Mouse (Mus musculus) cerebellum, postnatal 25 days (tissue): ENCODE results near the gene Ccdc144b.

Experiments
- DNase-seq, 2 experiments: peaks; one replicate each; pipeline ENCODE4 v3.0.0; 2021; ENCODE audit warnings: mixed read lengths in 2 of 2

Ccdc144b gene

GRCm38 (mm10) chr3:36025732-36026131 is 27.6 kb downstream of the Ccdc144b start:
- no peak for DNase-seq

- no peak for DNase-seq
Measured at GRCm38 (mm10) chr3:36011239-36011638, 42.1 kb downstream of the Ccdc144b start.

DNA sequence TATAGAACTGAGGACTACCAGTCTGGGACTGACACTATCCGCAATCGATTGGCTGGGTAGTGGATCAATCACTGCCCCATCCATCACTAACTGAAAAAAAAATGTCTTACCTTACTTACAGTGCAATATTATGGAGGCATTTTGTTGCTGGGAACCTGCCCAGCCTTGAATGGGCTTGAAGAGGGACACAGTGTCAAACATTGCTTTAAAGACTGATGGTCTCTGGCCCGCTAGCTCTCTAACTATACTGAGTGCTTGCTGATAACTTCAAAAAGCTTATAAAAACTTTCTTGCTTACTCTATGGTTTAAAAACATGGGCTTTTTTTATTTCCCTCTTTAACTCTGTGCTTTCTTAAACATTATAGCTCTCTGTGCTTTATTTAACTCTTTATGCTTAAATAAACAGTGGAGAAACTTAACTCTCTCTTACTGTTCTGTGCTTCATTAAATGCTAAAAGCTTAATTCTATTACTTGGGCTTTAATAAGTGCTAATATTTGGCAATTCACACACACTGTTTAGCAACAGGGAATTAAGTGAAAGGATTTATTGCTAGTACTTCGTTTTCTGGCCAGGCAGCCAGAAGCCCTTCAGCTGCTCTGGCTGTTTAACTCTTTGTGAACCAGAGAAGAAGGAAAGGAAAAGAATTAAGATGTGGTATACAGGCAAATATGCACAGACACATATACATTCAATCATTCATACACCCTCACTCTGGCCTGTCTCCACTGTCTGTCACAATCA is 44.8 kb downstream of the Ccdc144b start:
- no peak for DNase-seq

DNA sequence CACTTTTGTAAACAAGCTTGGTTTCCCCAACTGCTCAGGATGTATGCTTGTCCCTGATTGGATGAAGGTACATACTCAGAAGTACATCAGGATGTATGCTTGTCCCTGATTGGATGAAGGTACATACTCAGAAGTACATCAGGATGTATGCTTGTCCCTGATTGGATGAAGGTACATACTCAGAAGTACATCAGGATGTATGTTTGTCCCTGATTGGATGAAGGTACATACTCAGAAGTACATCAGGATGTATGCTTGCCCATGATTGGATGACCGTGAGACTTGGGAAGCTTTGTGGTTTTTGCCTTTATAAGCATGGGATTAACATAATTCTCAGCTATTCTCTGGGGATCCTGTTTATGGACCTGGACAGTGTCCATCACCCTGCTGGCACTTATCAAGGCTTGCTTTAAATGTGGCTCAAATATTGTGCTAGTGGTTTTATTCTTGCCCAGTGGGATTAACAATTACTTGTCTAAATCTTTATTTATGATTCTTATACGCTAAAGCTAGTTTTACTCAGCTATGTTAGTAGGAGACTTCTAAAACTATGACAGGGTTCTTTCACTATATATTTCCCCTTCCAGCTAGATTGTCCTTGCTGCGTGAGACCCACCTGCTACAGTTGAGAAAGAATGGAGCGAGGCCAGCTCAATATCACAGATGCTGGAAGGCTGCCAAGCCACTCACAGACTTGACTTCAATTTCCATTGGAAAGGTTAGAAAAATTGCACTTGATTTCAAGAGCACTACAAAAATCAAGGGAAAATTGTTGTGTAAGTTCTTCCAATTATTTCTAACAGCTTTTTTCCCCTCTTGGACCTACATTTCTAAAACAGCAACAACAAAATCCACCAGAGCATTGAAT is 49.1 kb downstream of the Ccdc144b start:
- DNase-seq = peak; percentile 47 to 75

DNA sequence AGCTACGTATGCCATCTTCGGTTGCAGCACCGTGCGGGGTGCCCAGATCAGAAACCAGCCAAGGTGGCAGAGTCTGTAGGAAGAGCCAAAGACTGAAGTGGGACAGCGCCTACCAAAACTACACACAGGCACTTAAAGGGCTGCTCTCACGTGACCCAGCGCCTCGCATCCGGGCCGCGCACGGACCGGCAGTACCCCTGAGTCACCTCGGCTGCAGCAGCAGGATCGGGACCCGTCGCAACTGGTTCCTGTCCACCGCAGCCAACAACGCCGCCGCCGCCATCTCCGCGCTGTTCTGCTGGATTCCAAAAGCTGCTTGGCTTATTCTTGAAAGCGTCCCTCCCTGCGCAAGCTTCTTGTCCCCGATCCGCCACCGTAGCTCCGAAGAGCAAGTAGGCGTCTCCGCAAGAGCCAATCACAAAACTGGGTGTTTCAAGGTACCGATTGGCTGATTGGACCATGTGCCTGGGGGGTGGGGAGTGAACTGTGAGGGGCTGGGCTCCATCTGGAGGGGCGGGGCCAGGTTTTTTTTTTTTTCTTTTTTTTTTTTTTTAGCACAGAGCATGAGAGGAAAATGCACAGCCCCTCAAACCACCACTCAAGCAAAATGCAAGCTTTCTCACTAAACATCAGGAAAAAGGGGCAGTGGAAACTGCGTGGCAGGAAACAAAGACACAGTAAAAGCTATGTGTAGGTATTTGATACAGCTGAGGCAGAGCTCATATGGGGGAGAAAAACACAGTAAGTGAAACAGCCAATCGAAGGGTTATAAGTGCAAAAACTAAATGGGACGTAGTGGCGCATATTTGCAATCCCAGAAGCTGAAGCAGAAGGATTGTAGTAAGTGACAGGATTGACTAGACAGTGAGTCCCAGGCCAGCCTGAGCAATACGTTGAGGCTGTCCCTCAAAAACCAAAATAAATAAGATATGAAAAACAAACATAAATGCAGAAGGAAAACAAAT is 52.8 kb downstream of the Ccdc144b start, which contains the start of gene Mccc1:
Gene Mccc1 (minus strand): TSS at position 404 of the 965 bp plus-strand sequence.
- peak; percentile 97 to 98 for DNase-seq

DNA sequence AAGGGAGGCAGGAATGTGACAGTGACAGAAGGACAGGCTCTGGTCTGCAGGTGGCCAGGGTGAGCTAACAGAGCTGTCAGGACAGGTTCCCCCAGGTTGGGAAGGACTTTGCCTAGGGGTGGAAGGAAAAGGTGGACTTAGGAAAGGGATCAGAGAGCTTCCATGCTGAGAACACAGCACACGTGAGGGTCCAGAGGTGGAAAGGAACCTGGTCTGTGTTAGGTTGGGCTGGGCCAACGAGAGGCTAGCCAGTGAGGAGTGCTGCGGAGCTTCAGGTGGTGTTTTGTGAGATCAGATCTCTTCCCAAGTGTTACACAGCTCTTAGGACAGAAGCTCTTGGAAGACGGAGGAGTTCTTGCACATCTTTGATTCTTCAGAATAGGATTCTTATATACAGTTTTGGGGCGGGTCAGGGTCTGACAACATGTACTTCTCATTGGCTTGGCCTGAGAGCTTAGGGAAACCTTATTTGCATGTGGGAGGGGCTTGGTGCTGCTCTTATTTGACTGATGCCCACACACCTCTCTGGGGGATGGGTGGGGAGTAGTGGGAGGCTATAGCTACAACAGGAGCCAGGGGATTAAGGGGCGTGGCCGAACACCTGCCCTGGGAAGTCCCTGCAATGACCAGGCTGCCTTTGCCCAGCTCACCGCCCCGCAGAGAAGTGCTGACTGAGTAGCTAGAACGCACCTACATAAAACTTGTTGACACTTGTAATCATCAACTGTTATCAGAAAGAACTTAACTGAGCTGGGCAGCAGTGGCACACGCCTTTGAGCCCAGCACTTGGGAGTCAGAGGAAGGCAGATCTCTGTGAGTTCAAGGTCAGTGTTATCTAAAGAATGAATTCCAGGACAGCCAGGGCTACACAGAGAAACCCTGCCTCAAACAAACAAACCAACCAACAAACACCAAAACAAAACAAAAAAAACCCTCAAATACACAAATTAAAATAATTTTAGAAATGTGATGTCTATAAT is 58.5 kb downstream of the Ccdc144b start:
- DNase-seq = no peak

DNA sequence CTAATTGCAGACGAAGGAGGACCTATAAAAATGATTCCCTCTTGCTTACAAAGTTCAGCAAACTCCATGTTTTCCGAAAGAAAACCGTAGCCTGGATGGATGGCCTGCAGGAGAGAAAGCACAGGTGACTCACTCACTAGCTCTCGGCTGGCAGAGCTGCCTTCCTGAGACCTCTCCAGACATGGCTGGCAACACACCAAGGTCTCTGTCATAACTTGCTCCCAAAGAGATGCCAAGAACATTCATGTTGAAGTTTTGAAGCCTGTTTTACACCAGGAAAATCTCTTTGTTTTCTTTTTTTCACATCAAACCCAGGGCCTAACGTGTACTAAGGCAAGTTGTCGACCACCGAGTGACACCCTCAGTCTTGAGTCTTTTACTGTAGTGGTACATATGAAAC is 62.6 kb downstream of the Ccdc144b start:
- peak in 1 of 2 experiments; percentile 18 for DNase-seq

- no peak for DNase-seq
Measured at GRCm38 (mm10) chr3:35988031-35988430, 65.3 kb downstream of the Ccdc144b start.

DNA sequence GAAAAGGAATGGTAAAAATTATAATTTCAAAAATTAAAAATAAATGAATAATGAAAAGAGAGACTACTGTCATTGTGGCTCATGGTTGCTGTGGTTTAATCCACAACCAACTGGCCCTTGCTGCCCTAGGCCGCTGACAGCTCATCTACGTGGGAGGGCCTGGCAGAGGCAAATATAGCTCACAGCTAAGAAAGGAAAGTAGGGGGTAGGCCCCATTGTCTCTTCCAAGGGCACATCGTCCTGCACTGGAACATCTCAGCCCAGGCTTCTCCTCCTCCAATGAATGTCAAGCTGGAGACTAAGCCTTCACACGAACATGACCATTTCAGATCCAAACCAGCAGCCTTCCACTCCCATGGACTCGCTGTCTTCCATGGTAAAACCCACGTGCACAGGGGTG is 67.1 kb downstream of the Ccdc144b start:
- DNase-seq = no peak

DNA sequence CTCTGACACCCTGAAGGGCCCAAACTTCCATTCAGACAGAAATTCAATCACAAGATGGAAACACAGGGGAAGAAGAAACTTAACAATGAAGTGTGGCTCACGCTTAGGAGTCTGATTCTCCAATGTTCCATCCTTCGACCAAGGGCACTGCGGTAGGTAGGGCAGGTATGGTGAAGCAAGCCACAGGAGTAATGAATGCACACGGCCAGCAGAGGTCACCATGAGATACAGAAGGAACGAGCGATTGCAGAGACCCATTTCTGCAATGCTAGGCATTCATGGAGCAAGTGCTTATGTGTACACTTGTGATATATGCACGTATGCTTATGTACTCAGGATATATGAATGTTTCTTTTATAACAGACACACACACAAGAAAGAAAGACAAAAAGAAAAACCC is 79.8 kb downstream of the Ccdc144b start:
- peak; percentile 42 to 59 for DNase-seq

- peak in 1 of 2 experiments; percentile 45 for DNase-seq
Measured at GRCm38 (mm10) chr3:35972985-35973384, 80.4 kb downstream of the Ccdc144b start.

GRCm38 (mm10) chr3:35971149-35971548 is 82.2 kb downstream of the Ccdc144b start:
- DNase-seq = no peak

DNA sequence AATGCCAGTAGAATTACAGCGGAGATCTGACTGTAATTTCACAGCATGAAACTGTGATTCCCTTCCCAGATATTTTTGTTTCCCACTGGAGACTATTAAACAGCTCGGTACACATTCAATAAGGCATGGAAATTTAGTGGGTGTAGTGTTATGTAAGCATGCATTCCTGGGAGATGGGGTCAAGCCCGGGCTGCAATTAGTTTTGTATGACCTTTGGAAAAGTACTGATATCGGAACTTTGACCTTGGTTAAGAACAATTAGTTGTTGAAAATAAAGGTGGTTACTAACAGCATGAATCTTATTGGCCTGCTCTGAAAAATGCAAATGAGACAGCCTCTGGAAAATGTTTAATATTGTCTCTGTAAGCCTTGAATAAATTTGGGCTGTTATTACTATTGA is 82.9 kb downstream of the Ccdc144b start:
- no peak for DNase-seq

DNA sequence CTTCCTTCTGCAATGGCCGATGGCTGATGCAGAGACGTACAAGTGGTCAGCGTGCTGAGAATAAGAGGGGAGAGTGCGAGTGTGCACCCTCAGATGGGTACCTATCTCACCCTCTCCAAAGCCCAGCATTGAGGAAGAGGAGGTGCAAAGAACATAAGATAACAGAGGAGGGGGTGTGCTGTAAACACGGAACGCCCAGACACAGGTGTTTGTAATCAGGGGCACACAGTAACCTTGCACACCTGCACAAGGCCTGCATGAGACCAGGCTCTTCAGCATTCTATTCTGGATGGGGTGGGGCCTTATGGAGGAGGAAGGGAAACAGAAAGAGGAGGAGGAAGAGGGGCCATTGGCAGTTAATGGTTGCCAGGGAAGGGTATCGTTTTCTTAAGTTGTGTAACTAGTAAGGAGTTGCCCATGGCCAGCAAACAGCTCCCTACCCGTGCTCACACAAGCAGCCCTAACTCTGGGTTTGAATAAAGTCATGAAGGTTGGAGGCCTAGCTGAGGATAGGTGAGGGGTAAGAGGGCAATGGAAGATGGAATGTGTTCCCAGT is 85.9 kb downstream of the Ccdc144b start:
- no peak for DNase-seq

DNA sequence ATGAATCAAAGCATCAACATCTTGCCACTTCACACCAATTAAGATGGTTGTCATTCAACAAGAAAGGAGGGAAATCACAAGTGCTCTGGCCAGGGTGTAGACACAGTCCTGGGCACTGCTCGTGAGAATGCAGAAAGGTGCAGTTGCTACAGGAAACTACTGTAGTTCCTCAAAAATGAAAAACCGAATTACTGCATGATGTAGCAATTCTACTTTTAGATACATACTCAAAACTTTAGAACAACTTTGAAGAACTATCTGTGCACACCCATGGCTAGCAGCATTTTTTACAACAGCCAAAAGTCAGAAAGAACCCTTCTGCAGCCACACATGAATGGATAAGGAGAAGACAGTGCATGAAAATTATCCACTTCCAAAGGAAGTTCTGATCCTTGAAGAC is 86.9 kb downstream of the Ccdc144b start:
- no peak for DNase-seq

GRCm38 (mm10) chr3:35964928-35965327 is 88.4 kb downstream of the Ccdc144b start:
- DNase-seq = no peak

DNA sequence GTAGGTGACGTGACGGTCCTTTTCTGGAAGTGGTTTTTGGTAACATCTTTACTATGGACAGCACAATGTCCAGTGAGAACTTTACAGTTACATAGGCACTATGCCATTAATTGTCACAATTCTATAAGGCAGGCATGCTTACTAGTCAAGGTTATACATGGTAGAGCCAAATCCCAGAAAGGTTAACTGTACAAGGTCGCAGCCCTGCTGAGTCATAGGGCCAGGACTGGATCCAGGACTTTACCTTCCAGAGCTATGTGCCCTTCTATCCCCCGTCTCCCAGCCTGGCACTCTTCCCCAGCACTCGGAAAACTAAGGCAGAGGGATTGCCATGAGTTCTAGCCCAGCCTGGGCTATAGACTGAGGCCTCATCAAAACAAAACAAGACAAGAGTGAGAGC is 89.4 kb downstream of the Ccdc144b start:
- no peak for DNase-seq

GRCm38 (mm10) chr3:35963401-35963800 is 89.9 kb downstream of the Ccdc144b start:
- DNase-seq = no peak

- no peak for DNase-seq
Measured at GRCm38 (mm10) chr3:35962967-35963366, 90.4 kb downstream of the Ccdc144b start.
